Mouse (Mus musculus) common myeloid progenitor, adult 5-6 weeks (primary cell): ENCODE measurements around the gene Epm2aip1. TPM values are rescaled to one million over a fixed set of nuclear protein-coding genes. Genes with fewer than 3 reads are reported as not detected.
A peak's percentile ranks its signal among the peaks of the same experiment; 100 is the strongest.

ENCODE experiments used
- ATAC-seq: replicated peaks from 2 replicates; pipeline ENCODE4 v1.8.0; 2016; ENCODE audit warnings: low read depth, mild to moderate bottlenecking, moderate TSS enrichment, inconsistent platforms; ENCODE audit not compliant: poor library complexity, severe bottlenecking
- total RNA-seq: library from RNA; stranded (forward); fragments of 200-1000, 187-1606 nt; gene quantifications from 2 replicates; pipeline ENCODE4 v1.2.3, GENCODE M21; 2017

The Epm2aip1 gene
- total RNA-seq, 1 experiment from 2014 or later = 33.7 TPM

GRCm38 (mm10) chr9:111314219-111314618, 42.5 kb downstream of the Epm2aip1 start:
- peak; percentile 85 for ATAC-seq

- ATAC-seq = no peak
Observed at GRCm38 (mm10) chr9:111320912-111321311, 49.2 kb downstream of the Epm2aip1 start.

GRCm38 (mm10) chr9:111324881-111325280, 53.2 kb downstream of the Epm2aip1 start:
- ATAC-seq = no peak

Other genes starting within 250 kb of the Epm2aip1 start
- gene Ccrl2, start 214.4 kb upstream of the Epm2aip1 start, total RNA-seq = 9.6 and 10.5 TPM in 2 replicates
- 70.2 and 77.5 TPM in 2 replicates for gene Lrrfip2, start 154.3 kb upstream of the Epm2aip1 start, total RNA-seq
- 46.5 and 49.7 TPM in 2 replicates for gene Mlh1, start 138 bp upstream of the Epm2aip1 start, total RNA-seq
- not detected in 2 replicates for gene Trank1, start 39.8 kb downstream of the Epm2aip1 start, total RNA-seq
- gene Dclk3, start 167.2 kb downstream of the Epm2aip1 start, total RNA-seq = not detected in 2 replicates